Mouse (Mus musculus) bone marrow, adult 2 months (tissue): ENCODE measurements around the gene Vmp1. TPM values are rescaled to one million over a fixed set of nuclear protein-coding genes. Genes with fewer than 3 reads are reported as not detected.

Source experiments
- H3K27ac ChIP-seq: fragments of 200-500 bp; 2 replicates; pipeline ENCODE4 v1.5.1; 2012; ENCODE audit warnings: low read depth, mild to moderate bottlenecking, control low read depth, inconsistent platforms, low read length; ENCODE audit not compliant: control insufficient read depth, poor library complexity, insufficient read depth
- H3K4me1 ChIP-seq: fragments of 200-500 bp; 2 replicates; pipeline ENCODE4 v1.6.1; 2011; ENCODE audit warnings: low read length; ENCODE audit not compliant: control insufficient read depth, insufficient read depth
- H3K4me3 ChIP-seq: fragments of 200-500 bp; replicated peaks from 2 replicates; pipeline ENCODE3; 2011; ENCODE audit warnings: mild to moderate bottlenecking, low read depth, low read length, control low read depth; ENCODE audit not compliant: control insufficient read depth
- CTCF ChIP-seq: fragments of 200-500 bp; IDR thresholded peaks from 2 replicates; pipeline ENCODE4 v1.5.1; 2011; ENCODE audit warnings: low read length, control low read depth; ENCODE audit not compliant: control insufficient read depth, insufficient read depth
- POLR2A ChIP-seq: fragments of 200-500 bp; IDR thresholded peaks from 2 replicates; pipeline ENCODE4 v1.6.1; 2011; ENCODE audit warnings: low read depth, mild to moderate bottlenecking, control low read depth, low read length, borderline replicate concordance; ENCODE audit not compliant: control insufficient read depth
- WGBS: fragments of 180-500 bp; shearing (Covaris S2); methylation state at CpG from one replicate; pipeline ENCODE4 v1.1.7; 2018; 5-methylcytosine and 5-hydroxymethylcytosine counted together
- polyA plus RNA-seq: library from polyadenylated mRNA; stranded (reverse); fragments of >200 nt; gene quantifications from 2 replicates; pipeline ENCODE4 v1.2.4, GENCODE M21; 2011; ENCODE audit warnings: low replicate concordance; ENCODE audit not compliant: missing spikeins, insufficient read depth, insufficient read length

Vmp1 gene
- polyA plus RNA-seq, 1 experiment, result 88.4 TPM

DNA sequence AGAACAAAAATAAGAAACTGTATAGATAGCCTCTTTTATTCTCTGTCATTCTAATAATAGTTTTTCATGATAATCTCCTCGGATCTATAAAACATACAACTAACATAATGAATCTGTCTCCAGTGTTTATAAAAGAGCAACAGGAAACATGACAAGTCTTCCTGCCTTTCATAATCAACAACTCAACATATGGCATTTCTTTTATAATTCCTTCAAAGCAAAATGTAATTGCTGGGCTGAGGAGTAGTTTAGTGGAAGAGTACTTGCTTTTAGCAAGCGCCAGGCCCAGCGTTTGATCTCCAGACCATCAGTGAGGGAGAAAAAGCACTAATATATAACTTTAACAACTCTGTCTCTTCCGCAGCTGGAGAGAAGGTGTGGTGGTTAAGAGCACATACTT is 41.9 kb downstream of the Vmp1 start:
- WGBS, result 81% methylated on average over 4 of the region's 4 CpGs
- Histone ChIP-seq H3K4me1 (no peaks in the 10 kb centered on the region), H3K4me3 (no peak overlapping the region), H3K27ac (no peak overlapping the region)
- no peak for TF ChIP-seq POLR2A

DNA sequence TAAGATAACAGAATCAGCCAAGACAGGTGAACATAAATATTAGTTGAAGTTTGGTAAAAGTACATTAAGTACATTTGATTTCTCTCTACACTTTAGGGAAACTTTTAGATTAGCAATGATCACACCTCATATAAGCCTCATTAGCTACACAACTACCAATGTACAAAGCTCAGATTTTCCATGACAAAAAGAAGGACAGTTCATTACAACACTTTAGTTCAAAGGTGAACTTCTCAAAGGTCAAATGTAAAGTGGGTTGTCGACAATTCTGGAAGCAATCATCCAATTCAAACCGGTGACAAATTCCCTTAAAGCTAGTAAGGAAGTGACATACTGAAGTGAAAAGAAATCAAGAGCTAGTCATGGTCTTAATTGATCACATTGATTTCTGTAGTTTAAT is 45.9 kb downstream of the Vmp1 start:
- Histone ChIP-seq H3K4me3 (no peak overlapping the region), H3K27ac (no peak overlapping the region), H3K4me1 (no peaks in the 10 kb centered on the region)
- no peak for TF ChIP-seq POLR2A
- no peak for TF ChIP-seq CTCF
- WGBS, result 87% methylated on average over 2 of the region's 2 CpGs

DNA sequence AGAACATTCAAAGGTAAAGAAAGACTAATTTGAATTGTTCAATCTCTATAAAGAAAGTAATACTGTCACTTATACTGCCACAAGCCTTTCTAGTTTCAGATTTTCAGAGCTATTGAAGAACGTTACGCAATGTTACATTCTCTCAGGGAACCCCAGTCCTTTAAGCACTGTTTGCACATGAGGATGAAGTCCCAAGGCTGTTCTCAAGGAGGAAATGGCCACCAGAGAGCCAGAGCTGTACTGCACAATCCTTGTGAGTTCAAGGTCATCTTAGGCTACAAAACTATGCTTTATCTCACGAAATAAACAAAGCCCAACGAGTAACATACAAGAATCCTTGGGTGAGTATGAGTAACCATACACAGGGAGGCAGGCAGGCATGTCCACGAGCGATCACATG is 49.2 kb downstream of the Vmp1 start:
- Histone ChIP-seq H3K4me1 (no peaks in the 10 kb centered on the region), H3K27ac (no peak overlapping the region), H3K4me3 (no peak overlapping the region)
- TF ChIP-seq POLR2A (no peak), CTCF (no peak)
- 66% methylated on average over 6 of the region's 6 CpGs for WGBS

DNA sequence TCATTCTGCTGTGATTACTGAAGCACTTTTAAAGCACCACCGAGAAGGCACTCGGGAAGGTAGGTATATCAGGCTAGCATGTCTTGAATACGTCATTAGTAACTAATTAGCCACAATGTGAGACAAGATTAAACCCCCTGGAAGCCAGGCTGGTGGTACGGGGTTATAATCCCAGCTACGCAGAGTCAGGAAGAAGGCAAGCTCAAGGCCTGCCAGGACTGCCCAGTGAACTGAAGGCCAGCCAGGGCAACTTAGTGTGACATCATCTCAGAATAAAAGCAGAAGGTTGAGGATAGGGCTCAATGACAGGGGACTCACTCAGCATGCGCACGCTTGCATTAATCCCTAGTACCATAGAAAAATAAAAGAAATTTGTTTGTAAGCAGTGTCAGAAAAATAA is 53.7 kb downstream of the Vmp1 start:
- H3K4me1 ChIP-seq, result no peaks in the 10 kb centered on the region; the same call in 1 of the 2 replicates
- H3K27ac ChIP-seq, result no peak overlapping the region
- TF ChIP-seq POLR2A (no peak), CTCF (no peak)
- no peak overlapping the region for H3K4me3 ChIP-seq
- 92% methylated on average over 7 of the region's 7 CpGs for WGBS

DNA sequence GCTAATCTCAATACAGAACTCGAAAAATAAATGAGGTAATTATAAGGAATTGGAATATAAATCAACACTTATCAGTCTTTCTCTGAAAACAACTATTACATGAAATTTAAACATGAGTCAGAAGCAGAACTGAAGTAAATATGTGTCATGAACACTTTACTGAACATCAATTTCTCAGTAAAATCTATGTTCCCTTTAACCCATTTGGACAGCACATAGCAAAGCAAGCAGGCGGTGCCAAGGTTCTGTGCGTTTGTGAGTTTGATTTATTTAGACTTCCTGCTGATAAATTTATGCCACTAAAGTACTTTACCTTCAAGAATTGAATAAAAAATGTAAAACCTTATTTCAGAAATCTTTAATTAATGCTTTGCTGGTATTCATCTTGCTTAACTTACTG is 54.2 kb downstream of the Vmp1 start:
- H3K27ac ChIP-seq, result no peak overlapping the region
- no peak for TF ChIP-seq CTCF
- H3K4me1 ChIP-seq, result no peaks in the 10 kb centered on the region; the same call in 1 of the 2 replicates
- H3K4me3 ChIP-seq, result no peak overlapping the region
- 76% methylated on average over 3 of the region's 3 CpGs for WGBS

DNA sequence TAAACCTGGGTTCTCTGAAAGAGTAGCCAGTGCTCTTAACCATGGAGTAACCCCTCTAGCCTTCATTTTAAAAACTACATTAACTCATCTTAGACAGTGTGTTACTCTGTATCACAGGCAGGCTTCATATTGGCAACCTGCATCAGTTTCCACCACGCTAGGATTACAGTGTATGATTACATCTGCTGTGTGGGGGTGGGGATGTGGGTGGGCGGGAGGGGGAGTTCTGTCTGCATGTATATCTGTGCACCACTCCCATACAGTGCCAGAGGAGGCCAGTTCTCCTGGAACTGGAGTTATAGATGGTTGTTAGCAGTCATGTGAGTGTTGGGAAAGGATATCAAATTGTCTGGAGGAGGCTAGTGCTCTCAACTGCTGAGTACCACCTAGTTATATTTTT is 55.2 kb downstream of the Vmp1 start:
- H3K27ac ChIP-seq, result no peak overlapping the region
- 50% methylated on average over 2 of the region's 2 CpGs for WGBS
- H3K4me1 ChIP-seq, result peaks cover 1% of the 10 kb centered on the region; the same call in 1 of the 2 replicates
- no peak overlapping the region for H3K4me3 ChIP-seq
- TF ChIP-seq CTCF (no peak), POLR2A (no peak)

DNA sequence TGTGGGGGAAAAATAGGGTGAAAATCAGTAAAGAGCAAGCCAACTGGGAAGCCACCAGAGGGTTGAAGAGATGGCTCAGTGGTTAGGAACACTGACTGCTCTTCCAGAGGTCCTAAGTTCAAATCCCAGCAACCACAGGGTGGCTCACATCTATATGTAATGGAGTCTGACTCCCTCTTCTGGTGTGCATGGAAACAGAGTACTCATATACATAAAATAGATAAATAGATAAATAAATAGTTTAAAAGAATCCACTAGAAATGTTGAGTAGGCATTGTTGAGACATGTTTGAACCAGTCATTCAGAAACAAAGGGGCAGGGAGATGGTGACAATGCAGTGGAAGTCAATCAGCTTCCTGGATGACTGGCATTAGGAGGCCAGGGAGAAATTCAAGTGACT is 56.0 kb downstream of the Vmp1 start:
- Histone ChIP-seq H3K4me1 (peaks cover 1% of the 10 kb centered on the region; the same call in 1 of the 2 replicates), H3K4me3 (no peak overlapping the region), H3K27ac (no peak overlapping the region)
- no peak for TF ChIP-seq CTCF
- TF ChIP-seq POLR2A, result no peak

DNA sequence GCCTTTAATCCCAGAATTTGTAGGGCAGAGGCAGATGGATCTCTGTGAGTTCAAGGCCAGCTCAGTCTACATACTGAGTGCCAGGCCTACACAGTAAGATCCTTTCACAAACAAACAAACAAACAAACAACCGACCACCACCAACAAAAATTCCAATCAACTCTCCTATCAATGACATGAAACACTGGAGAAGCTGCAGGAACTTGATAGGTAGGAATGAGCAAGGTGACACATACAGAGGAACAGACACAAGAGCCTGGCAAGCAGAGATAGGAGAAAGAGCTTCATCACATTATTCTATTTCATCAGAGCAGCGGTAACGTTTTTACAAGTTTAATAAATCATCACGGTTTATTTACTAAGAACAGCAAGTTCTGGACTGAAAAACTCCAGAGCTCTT is 56.9 kb downstream of the Vmp1 start:
- Histone ChIP-seq H3K27ac (no peak overlapping the region), H3K4me3 (no peak overlapping the region), H3K4me1 (peaks cover 1% of the 10 kb centered on the region; the same call in 1 of the 2 replicates)
- WGBS, result 50% methylated on average over 4 of the region's 4 CpGs
- TF ChIP-seq POLR2A (no peak), CTCF (no peak)

DNA sequence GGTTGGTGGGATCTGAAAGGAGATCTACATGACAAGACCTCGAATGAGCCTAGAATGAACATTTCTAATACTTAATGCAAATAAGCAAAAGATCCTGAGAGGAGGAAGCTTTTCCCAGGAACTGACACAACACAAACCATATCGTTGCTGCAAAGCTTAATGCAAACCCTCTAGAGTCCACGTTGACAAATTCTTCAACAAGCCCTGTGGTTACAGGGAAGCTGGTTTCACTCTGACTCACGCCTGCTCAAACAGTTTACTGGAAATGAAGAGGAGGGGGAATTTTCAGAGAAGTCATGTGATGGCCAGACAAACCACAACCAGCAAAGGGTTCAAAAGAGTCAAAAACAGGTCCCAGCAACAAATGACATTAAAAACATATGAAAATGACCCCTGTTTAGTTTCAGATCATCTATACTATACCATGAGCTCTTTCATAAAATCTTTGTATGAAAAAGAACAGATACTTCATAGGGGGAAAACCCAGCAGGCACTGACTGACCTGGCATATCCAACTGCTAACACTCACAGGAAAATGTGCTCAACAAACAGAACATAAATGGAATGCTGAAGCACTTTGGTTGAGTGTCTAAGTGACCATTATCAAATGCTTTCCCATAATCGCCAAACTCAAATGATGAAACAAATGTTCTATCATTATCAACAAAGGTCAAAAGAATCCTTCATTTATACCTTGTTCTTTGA is 59.2 kb downstream of the Vmp1 start:
- Histone ChIP-seq H3K27ac (no peak overlapping the region), H3K4me1 (peaks cover 1% of the 10 kb centered on the region; the same call in 1 of the 2 replicates), H3K4me3 (no peak overlapping the region)
- TF ChIP-seq CTCF, result no peak
- TF ChIP-seq POLR2A, result no peak
- WGBS, result 13% methylated on average over 5 of the region's 5 CpGs
